Mouse (Mus musculus): Measurements from ENCODE around the gene Cyp2d10. TPM values are rescaled to one million over a fixed set of nuclear protein-coding genes. Genes with fewer than 3 reads are reported as not detected.
"Not testable (repeated sequence)": the region's sequence is repeated elsewhere in the genome, so short reads cannot be mapped to it uniquely, and the experiment has no call there.

Gene Cyp2d10
- polyA plus RNA-seq (2014; fragmentation: Nextera tagmentation; extraction: Ambion mirVana) = not detected in 2 replicates

- H3K9me3 ChIP-seq (ENCODE audit: control insufficient read depth, low read length) = no peaks in the 10 kb centered on the region
- H3K27me3 ChIP-seq (ENCODE audit: control insufficient read depth, insufficient read depth, low read length) = no peaks in the 10 kb centered on the region
- no peak within 1 kb of the TSS for H3K27ac ChIP-seq (ENCODE audit: low read depth, low read length)
- no peaks in the 10 kb centered on the region for H3K4me1 ChIP-seq (replicated peaks; ENCODE audit: control insufficient read depth, insufficient read depth, low read length)
- H3K36me3 ChIP-seq (ENCODE audit: control insufficient read depth, insufficient read depth, low read length) = no peaks in the 10 kb centered on the region
- no peak for ATAC-seq (replicated peaks; ENCODE audit: low FRiP score)
- no peak within 1 kb of the TSS for H3K4me3 ChIP-seq (ENCODE audit: low read depth, low read length)
- no peak for DNase-seq (ENCODE audit: low spot score)
- no peak within 1 kb of the TSS for H3K4me2 ChIP-seq (ENCODE audit: low read depth, low read length, severe bottlenecking)
- WGBS = 92% methylated on average over 6 of the region's 6 CpGs
- no peak within 1 kb of the TSS for H3K9ac ChIP-seq (ENCODE audit: low read length)
Observed at GRCm38 (mm10) chr15:82406981-82407380, at the start of gene Cyp2d10. Gene Cyp2d10 (minus strand): TSS chr15:82407195.

GRCm38 (mm10) chr15:82456086-82456790 lies 49.2 kb upstream of the Cyp2d10 start:
- not testable (repeated sequence) for H3K9ac ChIP-seq (ENCODE audit: low read length); DNase-seq (ENCODE audit: low spot score); ATAC-seq (replicated peaks; ENCODE audit: low FRiP score); H3K4me3 ChIP-seq (ENCODE audit: low read depth, low read length); H3K27me3 ChIP-seq (ENCODE audit: control insufficient read depth, insufficient read depth, low read length); H3K36me3 ChIP-seq (ENCODE audit: control insufficient read depth, insufficient read depth, low read length); H3K9me3 ChIP-seq (ENCODE audit: control insufficient read depth, low read length); H3K4me1 ChIP-seq (replicated peaks; ENCODE audit: control insufficient read depth, insufficient read depth, low read length); H3K4me2 ChIP-seq (ENCODE audit: low read depth, low read length, severe bottlenecking); H3K27ac ChIP-seq (ENCODE audit: low read depth, low read length)
- WGBS = 85% methylated on average over 6 of the region's 6 CpGs

DNA sequence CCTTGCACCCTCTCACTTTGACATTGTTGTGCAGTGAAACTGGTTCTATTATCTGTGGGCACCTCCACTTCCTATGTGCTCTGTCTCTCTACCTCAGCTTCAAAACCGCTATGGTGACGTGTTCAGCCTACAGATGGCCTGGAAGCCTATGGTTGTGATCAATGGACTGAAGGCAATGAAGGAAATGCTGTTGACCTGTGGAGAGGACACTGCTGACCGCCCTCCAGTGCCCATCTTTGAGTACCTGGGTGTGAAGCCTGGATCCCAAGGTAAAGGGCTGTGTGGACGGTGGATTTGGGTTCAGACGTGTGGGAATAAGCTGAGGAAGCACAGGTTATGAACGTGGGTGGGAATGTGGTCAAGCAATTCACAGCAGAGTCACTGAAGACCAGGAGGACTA lies 46.5 kb upstream of the Cyp2d10 start:
- H3K4me3 ChIP-seq (ENCODE audit: low read depth, low read length); H3K27ac ChIP-seq (ENCODE audit: low read depth, low read length); H3K36me3 ChIP-seq (ENCODE audit: control insufficient read depth, insufficient read depth, low read length); H3K27me3 ChIP-seq (ENCODE audit: control insufficient read depth, insufficient read depth, low read length); H3K9ac ChIP-seq (ENCODE audit: low read length); ATAC-seq (replicated peaks; ENCODE audit: low FRiP score); DNase-seq (ENCODE audit: low spot score); H3K9me3 ChIP-seq (ENCODE audit: control insufficient read depth, low read length); H3K4me2 ChIP-seq (ENCODE audit: low read depth, low read length, severe bottlenecking); H3K4me1 ChIP-seq (replicated peaks; ENCODE audit: control insufficient read depth, insufficient read depth, low read length): not testable (repeated sequence)
- 86% methylated on average over 6 of the region's 6 CpGs for WGBS

DNA sequence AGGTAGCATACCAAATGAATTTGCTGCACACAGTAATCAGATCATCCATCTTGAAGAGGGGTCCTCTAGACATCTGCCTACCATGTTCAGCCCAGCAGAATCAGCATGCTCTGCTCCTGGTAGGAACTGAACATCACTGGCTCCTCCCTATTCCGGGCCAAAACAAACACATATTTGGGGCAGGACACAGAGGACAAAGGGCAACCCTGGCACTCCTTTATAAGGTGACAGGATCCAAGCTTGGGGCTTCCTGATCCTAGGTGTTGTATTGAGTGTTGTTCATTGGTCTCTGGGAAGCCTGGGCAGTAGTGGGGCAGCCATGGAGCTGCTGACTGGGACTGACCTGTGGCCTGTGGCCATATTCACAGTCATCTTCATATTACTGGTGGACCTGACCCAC lies 45.1 kb upstream of the Cyp2d10 start:
- not testable (repeated sequence) for H3K9me3 ChIP-seq (ENCODE audit: control insufficient read depth, low read length); H3K36me3 ChIP-seq (ENCODE audit: control insufficient read depth, insufficient read depth, low read length); DNase-seq (ENCODE audit: low spot score); H3K27me3 ChIP-seq (ENCODE audit: control insufficient read depth, insufficient read depth, low read length); H3K27ac ChIP-seq (ENCODE audit: low read depth, low read length); H3K4me2 ChIP-seq (ENCODE audit: low read depth, low read length, severe bottlenecking); H3K4me3 ChIP-seq (ENCODE audit: low read depth, low read length); ATAC-seq (replicated peaks; ENCODE audit: low FRiP score); H3K9ac ChIP-seq (ENCODE audit: low read length); H3K4me1 ChIP-seq (replicated peaks; ENCODE audit: control insufficient read depth, insufficient read depth, low read length)
- WGBS = 88% methylated on average over 1 of the region's 1 CpGs

DNA sequence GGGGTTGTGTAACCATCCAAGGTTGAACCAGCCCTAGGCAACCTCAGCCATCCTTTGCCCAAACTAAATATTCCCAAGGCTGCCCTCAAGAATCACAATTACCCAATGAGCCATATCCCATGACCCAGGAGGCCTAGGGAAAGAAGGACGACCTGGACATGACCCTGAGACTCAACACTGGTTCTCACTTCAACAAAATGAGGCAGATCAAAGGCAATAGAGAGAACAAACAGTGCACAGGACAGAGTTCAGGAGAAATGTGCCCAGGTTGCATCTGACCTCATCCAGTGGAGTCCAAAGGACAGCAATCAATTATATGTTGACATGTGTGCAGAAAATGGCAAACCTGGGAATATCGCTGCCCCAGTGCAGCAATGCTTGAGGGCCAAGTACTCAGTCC lies 43.0 kb upstream of the Cyp2d10 start:
- H3K9ac ChIP-seq (ENCODE audit: low read length); H3K4me1 ChIP-seq (replicated peaks; ENCODE audit: control insufficient read depth, insufficient read depth, low read length); DNase-seq (ENCODE audit: low spot score); H3K4me3 ChIP-seq (ENCODE audit: low read depth, low read length); ATAC-seq (replicated peaks; ENCODE audit: low FRiP score); H3K27me3 ChIP-seq (ENCODE audit: control insufficient read depth, insufficient read depth, low read length); H3K9me3 ChIP-seq (ENCODE audit: control insufficient read depth, low read length); H3K27ac ChIP-seq (ENCODE audit: low read depth, low read length); H3K4me2 ChIP-seq (ENCODE audit: low read depth, low read length, severe bottlenecking); H3K36me3 ChIP-seq (ENCODE audit: control insufficient read depth, insufficient read depth, low read length): not testable (repeated sequence)
- 80% methylated on average over 2 of the region's 2 CpGs for WGBS

DNA sequence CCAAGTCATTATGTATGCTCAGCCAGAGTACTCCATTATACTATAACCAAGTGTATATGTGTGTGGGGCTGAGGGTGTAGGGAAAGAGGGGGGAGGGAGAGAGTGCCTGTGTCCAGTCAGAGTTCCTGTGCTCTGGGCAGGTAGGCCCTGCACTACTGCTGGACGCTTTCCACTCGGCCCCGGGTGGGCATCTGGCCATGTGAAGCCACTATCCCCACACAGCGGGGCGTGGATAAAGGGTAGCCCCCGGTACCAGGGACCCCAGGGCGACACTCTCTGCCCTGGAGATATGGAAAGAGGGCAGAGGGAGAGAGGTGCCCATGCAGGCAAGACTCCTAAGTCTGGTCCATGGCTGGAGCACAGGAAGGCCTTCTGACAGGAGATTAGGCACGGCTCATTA lies 38.2 kb upstream of the Cyp2d10 start:
- no peak for ATAC-seq (replicated peaks; ENCODE audit: low FRiP score)
- no peaks in the 10 kb centered on the region for H3K4me1 ChIP-seq (replicated peaks; ENCODE audit: control insufficient read depth, insufficient read depth, low read length)
- H3K4me3 ChIP-seq (ENCODE audit: low read depth, low read length) = no peak overlapping the region
- no peaks in the 10 kb centered on the region for H3K36me3 ChIP-seq (ENCODE audit: control insufficient read depth, insufficient read depth, low read length)
- H3K4me2 ChIP-seq (ENCODE audit: low read depth, low read length, severe bottlenecking) = no peak overlapping the region
- DNase-seq (ENCODE audit: low spot score) = no peak
- H3K9me3 ChIP-seq (ENCODE audit: control insufficient read depth, low read length) = no peaks in the 10 kb centered on the region
- no peak overlapping the region for H3K9ac ChIP-seq (ENCODE audit: low read length)
- no peaks in the 10 kb centered on the region for H3K27me3 ChIP-seq (ENCODE audit: control insufficient read depth, insufficient read depth, low read length)
- WGBS = 72% methylated on average over 8 of the region's 8 CpGs
- H3K27ac ChIP-seq (ENCODE audit: low read depth, low read length) = no peak overlapping the region

DNA sequence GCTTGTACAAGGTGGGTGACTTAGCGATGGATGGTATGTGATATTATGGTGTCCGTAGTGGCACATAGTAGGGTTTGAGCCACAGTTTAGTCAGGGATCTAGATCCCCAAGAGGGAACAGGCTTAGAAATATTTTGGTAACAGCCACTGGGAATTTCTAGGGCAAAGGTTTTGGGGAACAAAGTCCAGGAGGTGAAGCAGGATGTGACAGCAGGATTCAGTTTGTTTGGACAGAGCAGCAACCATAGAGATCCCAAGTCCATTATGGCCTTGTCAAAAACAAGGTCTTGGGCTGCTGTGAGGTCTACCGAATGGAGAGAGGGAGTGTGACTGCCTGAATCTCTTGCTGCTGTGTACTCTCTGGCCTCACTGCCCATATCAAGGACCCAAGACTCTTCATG lies 36.7 kb upstream of the Cyp2d10 start:
- Histone ChIP-seq H3K9me3 (ENCODE audit: control insufficient read depth, low read length) (no peaks in the 10 kb centered on the region), H3K9ac (ENCODE audit: low read length) (no peak overlapping the region), H3K27ac (ENCODE audit: low read depth, low read length) (no peak overlapping the region), H3K4me2 (ENCODE audit: low read depth, low read length, severe bottlenecking) (no peak overlapping the region), H3K4me1 (replicated peaks; ENCODE audit: control insufficient read depth, insufficient read depth, low read length) (no peaks in the 10 kb centered on the region), H3K36me3 (ENCODE audit: control insufficient read depth, insufficient read depth, low read length) (no peaks in the 10 kb centered on the region), H3K27me3 (ENCODE audit: control insufficient read depth, insufficient read depth, low read length) (no peaks in the 10 kb centered on the region), H3K4me3 (ENCODE audit: low read depth, low read length) (no peak overlapping the region)
- DNase-seq (ENCODE audit: low spot score) (no peak), ATAC-seq (replicated peaks; ENCODE audit: low FRiP score) (no peak)
- 92% methylated on average over 3 of the region's 3 CpGs for WGBS

- Histone ChIP-seq H3K27ac (ENCODE audit: low read depth, low read length) (no peak overlapping the region), H3K4me1 (replicated peaks; ENCODE audit: control insufficient read depth, insufficient read depth, low read length) (no peaks in the 10 kb centered on the region), H3K36me3 (ENCODE audit: control insufficient read depth, insufficient read depth, low read length) (no peaks in the 10 kb centered on the region), H3K27me3 (ENCODE audit: control insufficient read depth, insufficient read depth, low read length) (no peaks in the 10 kb centered on the region), H3K4me2 (ENCODE audit: low read depth, low read length, severe bottlenecking) (no peak overlapping the region), H3K4me3 (ENCODE audit: low read depth, low read length) (no peak overlapping the region), H3K9me3 (ENCODE audit: control insufficient read depth, low read length) (no peaks in the 10 kb centered on the region; the same call in 1 of the 2 replicates), H3K9ac (ENCODE audit: low read length) (no peak overlapping the region)
- ATAC-seq (replicated peaks; ENCODE audit: low FRiP score) = no peak
- 77% methylated on average over 5 of the region's 5 CpGs for WGBS
- DNase-seq (ENCODE audit: low spot score) = no peak
Observed at GRCm38 (mm10) chr15:82437975-82438617, 31.1 kb upstream of the Cyp2d10 start.

- no peaks in the 10 kb centered on the region; the same call in 1 of the 2 replicates for H3K9me3 ChIP-seq (ENCODE audit: control insufficient read depth, low read length)
- no peak overlapping the region for H3K27ac ChIP-seq (ENCODE audit: low read depth, low read length)
- no peak overlapping the region for H3K4me3 ChIP-seq (ENCODE audit: low read depth, low read length)
- H3K9ac ChIP-seq (ENCODE audit: low read length) = no peak overlapping the region
- WGBS = 85% methylated on average over 2 of the region's 2 CpGs
- H3K4me1 ChIP-seq (replicated peaks; ENCODE audit: control insufficient read depth, insufficient read depth, low read length) = no peaks in the 10 kb centered on the region
- ATAC-seq (replicated peaks; ENCODE audit: low FRiP score) (no peak), DNase-seq (ENCODE audit: low spot score) (no peak)
- no peaks in the 10 kb centered on the region for H3K36me3 ChIP-seq (ENCODE audit: control insufficient read depth, insufficient read depth, low read length)
- no peaks in the 10 kb centered on the region for H3K27me3 ChIP-seq (ENCODE audit: control insufficient read depth, insufficient read depth, low read length)
- H3K4me2 ChIP-seq (ENCODE audit: low read depth, low read length, severe bottlenecking) = no peak overlapping the region
Observed at GRCm38 (mm10) chr15:82435606-82436005, 28.6 kb upstream of the Cyp2d10 start.
